Mouse (Mus musculus): ENCODE data around the gene Bptf. TPM values are rescaled to one million over a fixed set of nuclear protein-coding genes. Genes with fewer than 3 reads are reported as not detected.
"Not testable (repeated sequence)": the region's sequence is repeated elsewhere in the genome, so short reads cannot be mapped to it uniquely, and the experiment has no call there.

Gene Bptf
- polyA plus RNA-seq, 1 experiment from 2014 or later = 32.1 TPM

- 96% methylated on average over 3 of the region's 5 CpGs for WGBS
- H3K9ac ChIP-seq (replicated peaks; ENCODE audit: low read length); DNase-seq (ENCODE audit: low spot score): not testable (repeated sequence)
These were observed 112.2 kb downstream of the Bptf start for GRCm38 (mm10) chr11:107019722-107020121.

GRCm38 (mm10) chr11:107019318-107019717 lies 112.6 kb downstream of the Bptf start:
- H3K27me3 ChIP-seq (ENCODE audit: control insufficient read depth, insufficient read depth, low read length) = no peaks in the 10 kb centered on the region
- no peak for ATAC-seq (replicated peaks; ENCODE audit: insufficient number of reproducible peaks, low FRiP score, low TSS enrichment, low read depth)
- H3K4me2 ChIP-seq (ENCODE audit: low read depth, low read length) = no peak overlapping the region

More at GRCm38 (mm10) chr11:107019722-107020121, 112.2 kb downstream of the Bptf start:
- not testable (repeated sequence) for H3K4me3 ChIP-seq (ENCODE audit: low read depth, low read length); H3K4me2 ChIP-seq (ENCODE audit: low read depth, low read length); H3K27me3 ChIP-seq (ENCODE audit: control insufficient read depth, insufficient read depth, low read length); ATAC-seq (replicated peaks; ENCODE audit: insufficient number of reproducible peaks, low FRiP score, low TSS enrichment, low read depth); H3K36me3 ChIP-seq (replicated peaks; ENCODE audit: control insufficient read depth, insufficient read depth, low read depth, low read length); H3K4me1 ChIP-seq (ENCODE audit: control insufficient read depth, insufficient read depth, low read length); H3K27ac ChIP-seq (replicated peaks; ENCODE audit: low read depth, low read length); H3K9me3 ChIP-seq (replicated peaks; ENCODE audit: control insufficient read depth, low read length)

GRCm38 (mm10) chr11:107018606-107019005 lies 113.3 kb downstream of the Bptf start:
- no peak for ATAC-seq (replicated peaks; ENCODE audit: insufficient number of reproducible peaks, low FRiP score, low TSS enrichment, low read depth)
- WGBS = 30% methylated on average over 8 of the region's 8 CpGs
- H3K4me3 ChIP-seq (ENCODE audit: low read depth, low read length) = no peak overlapping the region

More at GRCm38 (mm10) chr11:107019318-107019717, 112.6 kb downstream of the Bptf start:
- Histone ChIP-seq H3K9me3 (replicated peaks; ENCODE audit: control insufficient read depth, low read length) (no peaks in the 10 kb centered on the region), H3K36me3 (replicated peaks; ENCODE audit: control insufficient read depth, insufficient read depth, low read depth, low read length) (no peaks in the 10 kb centered on the region), H3K4me3 (ENCODE audit: low read depth, low read length) (no peak overlapping the region), H3K4me1 (ENCODE audit: control insufficient read depth, insufficient read depth, low read length) (no peaks in the 10 kb centered on the region), H3K27ac (replicated peaks; ENCODE audit: low read depth, low read length) (no peak overlapping the region), H3K9ac (replicated peaks; ENCODE audit: low read length) (no peak overlapping the region)
- DNase-seq (ENCODE audit: low spot score) = no peak
- WGBS = 62% methylated on average over 4 of the region's 4 CpGs

GRCm38 (mm10) chr11:107017339-107017886 lies 114.5 kb downstream of the Bptf start:
- H3K4me3 ChIP-seq (ENCODE audit: low read depth, low read length) = no peak overlapping the region
- ATAC-seq (replicated peaks; ENCODE audit: insufficient number of reproducible peaks, low FRiP score, low TSS enrichment, low read depth) (no peak), DNase-seq (ENCODE audit: low spot score) (no peak)
- H3K36me3 ChIP-seq (replicated peaks; ENCODE audit: control insufficient read depth, insufficient read depth, low read depth, low read length) = no peaks in the 10 kb centered on the region
- H3K27ac ChIP-seq (replicated peaks; ENCODE audit: low read depth, low read length) = no peak overlapping the region
- WGBS = 57% methylated on average over 6 of the region's 6 CpGs
- H3K27me3 ChIP-seq (ENCODE audit: control insufficient read depth, insufficient read depth, low read length) = no peaks in the 10 kb centered on the region
- H3K4me1 ChIP-seq (ENCODE audit: control insufficient read depth, insufficient read depth, low read length) = no peaks in the 10 kb centered on the region
- no peak overlapping the region for H3K9ac ChIP-seq (replicated peaks; ENCODE audit: low read length)
- no peak overlapping the region for H3K4me2 ChIP-seq (ENCODE audit: low read depth, low read length)
- H3K9me3 ChIP-seq (replicated peaks; ENCODE audit: control insufficient read depth, low read length) = no peaks in the 10 kb centered on the region

More at GRCm38 (mm10) chr11:107018606-107019005, 113.3 kb downstream of the Bptf start:
- H3K4me1 ChIP-seq (ENCODE audit: control insufficient read depth, insufficient read depth, low read length) = no peaks in the 10 kb centered on the region
- no peaks in the 10 kb centered on the region for H3K36me3 ChIP-seq (replicated peaks; ENCODE audit: control insufficient read depth, insufficient read depth, low read depth, low read length)
- H3K4me2 ChIP-seq (ENCODE audit: low read depth, low read length) = no peak overlapping the region
- H3K9me3 ChIP-seq (replicated peaks; ENCODE audit: control insufficient read depth, low read length) = no peaks in the 10 kb centered on the region
- DNase-seq (ENCODE audit: low spot score) = no peak
- no peaks in the 10 kb centered on the region for H3K27me3 ChIP-seq (ENCODE audit: control insufficient read depth, insufficient read depth, low read length)
- no peak overlapping the region for H3K27ac ChIP-seq (replicated peaks; ENCODE audit: low read depth, low read length)
- no peak overlapping the region for H3K9ac ChIP-seq (replicated peaks; ENCODE audit: low read length)

GRCm38 (mm10) chr11:107016893-107017292 lies 115.0 kb downstream of the Bptf start:
- Histone ChIP-seq H3K9ac (replicated peaks; ENCODE audit: low read length) (no peak overlapping the region), H3K27ac (replicated peaks; ENCODE audit: low read depth, low read length) (no peak overlapping the region), H3K27me3 (ENCODE audit: control insufficient read depth, insufficient read depth, low read length) (no peaks in the 10 kb centered on the region), H3K36me3 (replicated peaks; ENCODE audit: control insufficient read depth, insufficient read depth, low read depth, low read length) (no peaks in the 10 kb centered on the region), H3K4me1 (ENCODE audit: control insufficient read depth, insufficient read depth, low read length) (no peaks in the 10 kb centered on the region), H3K4me2 (ENCODE audit: low read depth, low read length) (no peak overlapping the region), H3K9me3 (replicated peaks; ENCODE audit: control insufficient read depth, low read length) (no peaks in the 10 kb centered on the region), H3K4me3 (ENCODE audit: low read depth, low read length) (no peak overlapping the region)
- DNase-seq (ENCODE audit: low spot score) (peak; percentile 65), ATAC-seq (replicated peaks; ENCODE audit: insufficient number of reproducible peaks, low FRiP score, low TSS enrichment, low read depth) (no peak)
- 17% methylated on average over 1 of the region's 1 CpGs for WGBS

GRCm38 (mm10) chr11:107015535-107016187 lies 116.3 kb downstream of the Bptf start:
- not testable (repeated sequence) for H3K4me3 ChIP-seq (ENCODE audit: low read depth, low read length); H3K4me1 ChIP-seq (ENCODE audit: control insufficient read depth, insufficient read depth, low read length); H3K27ac ChIP-seq (replicated peaks; ENCODE audit: low read depth, low read length); ATAC-seq (replicated peaks; ENCODE audit: insufficient number of reproducible peaks, low FRiP score, low TSS enrichment, low read depth); H3K9me3 ChIP-seq (replicated peaks; ENCODE audit: control insufficient read depth, low read length); H3K9ac ChIP-seq (replicated peaks; ENCODE audit: low read length); H3K4me2 ChIP-seq (ENCODE audit: low read depth, low read length); H3K27me3 ChIP-seq (ENCODE audit: control insufficient read depth, insufficient read depth, low read length); DNase-seq (ENCODE audit: low spot score); H3K36me3 ChIP-seq (replicated peaks; ENCODE audit: control insufficient read depth, insufficient read depth, low read depth, low read length)
- WGBS = 64% methylated on average over 11 of the region's 11 CpGs

GRCm38 (mm10) chr11:107014597-107015309 lies 117.2 kb downstream of the Bptf start:
- no peak overlapping the region for H3K9ac ChIP-seq (replicated peaks; ENCODE audit: low read length)
- no peaks in the 10 kb centered on the region for H3K27me3 ChIP-seq (ENCODE audit: control insufficient read depth, insufficient read depth, low read length)
- no peaks in the 10 kb centered on the region for H3K9me3 ChIP-seq (replicated peaks; ENCODE audit: control insufficient read depth, low read length)
- no peaks in the 10 kb centered on the region for H3K4me1 ChIP-seq (ENCODE audit: control insufficient read depth, insufficient read depth, low read length)
- no peak overlapping the region for H3K27ac ChIP-seq (replicated peaks; ENCODE audit: low read depth, low read length)
- no peak overlapping the region for H3K4me3 ChIP-seq (ENCODE audit: low read depth, low read length)
- no peak overlapping the region for H3K4me2 ChIP-seq (ENCODE audit: low read depth, low read length)
- no peak for DNase-seq (ENCODE audit: low spot score)
- 51% methylated on average over 14 of the region's 14 CpGs for WGBS
- no peaks in the 10 kb centered on the region for H3K36me3 ChIP-seq (replicated peaks; ENCODE audit: control insufficient read depth, insufficient read depth, low read depth, low read length)
- no peak for ATAC-seq (replicated peaks; ENCODE audit: insufficient number of reproducible peaks, low FRiP score, low TSS enrichment, low read depth)

- Histone ChIP-seq H3K36me3 (replicated peaks; ENCODE audit: control insufficient read depth, insufficient read depth, low read depth, low read length) (no peaks in the 10 kb centered on the region), H3K4me1 (ENCODE audit: control insufficient read depth, insufficient read depth, low read length) (no peaks in the 10 kb centered on the region), H3K9ac (replicated peaks; ENCODE audit: low read length) (no peak overlapping the region), H3K4me3 (ENCODE audit: low read depth, low read length) (no peak overlapping the region), H3K9me3 (replicated peaks; ENCODE audit: control insufficient read depth, low read length) (no peaks in the 10 kb centered on the region), H3K27me3 (ENCODE audit: control insufficient read depth, insufficient read depth, low read length) (no peaks in the 10 kb centered on the region), H3K4me2 (ENCODE audit: low read depth, low read length) (no peak overlapping the region), H3K27ac (replicated peaks; ENCODE audit: low read depth, low read length) (no peak overlapping the region)
- DNase-seq (ENCODE audit: low spot score) (no peak), ATAC-seq (replicated peaks; ENCODE audit: insufficient number of reproducible peaks, low FRiP score, low TSS enrichment, low read depth) (no peak)
- WGBS = 77% methylated on average over 11 of the region's 11 CpGs
These were observed 117.8 kb downstream of the Bptf start for GRCm38 (mm10) chr11:107014020-107014585.
